16 mouse cellular contexts compared by ENCODE assay signal in the genomic region with DNA sequence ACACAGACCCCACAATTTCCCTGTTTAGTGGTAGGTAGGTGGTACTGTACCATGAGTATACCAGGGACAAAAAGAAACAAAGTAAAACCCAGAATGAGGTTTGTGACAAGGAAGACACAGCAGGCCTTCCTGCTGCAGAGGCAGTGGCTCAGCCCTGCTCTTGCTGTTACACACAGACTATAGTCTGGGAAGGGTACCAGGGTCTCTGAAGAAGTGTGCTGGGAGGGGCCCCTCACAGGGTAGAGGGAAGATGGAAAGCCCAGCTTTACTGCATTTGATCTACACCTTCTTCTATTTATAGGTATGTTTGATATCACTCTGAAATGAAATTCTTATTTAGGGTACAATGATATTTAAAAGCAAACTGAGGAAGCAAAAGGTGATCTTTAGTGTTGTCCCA. TPM values are rescaled to one million over a fixed set of nuclear protein-coding genes. Genes with fewer than 3 reads are reported as not detected.
DNase-seq lines count a peak whose midpoint lies in the region; ATAC-seq lines count a peak whose summit lies in the region.
"Had no signal": no experiment of that assay in that cellular context is flagged by ENCODE, and none has a peak within 500 bp of the region (broad histone marks: within the 10 kb centered on the region; RNA-seq: fewer than 3 reads in every experiment).

No protein-coding gene starts in this region.

- H3K36me3 ChIP-seq in kidney, embryonic 14.5 days (ENCODE audit: control insufficient read depth, insufficient read depth, low read length) = no peaks in the 10 kb centered on the region
- H3K36me3 ChIP-seq: embryonic facial prominence, embryonic 13.5 days; heart, embryonic 15.5 days; hindbrain, embryonic 13.5 days; intestine, embryonic 15.5 days; liver, embryonic 15.5 days; midbrain, embryonic 13.5 days had no signal

- no peak overlapping the region for H3K4me2 ChIP-seq in kidney, embryonic 14.5 days (replicated peaks; ENCODE audit: low read depth, low read length)
- H3K4me2 ChIP-seq: embryonic facial prominence, embryonic 13.5 days; heart, embryonic 15.5 days; hindbrain, embryonic 13.5 days; intestine, embryonic 15.5 days; liver, embryonic 15.5 days; midbrain, embryonic 13.5 days had no signal

- no peak overlapping the region for H3K4me3 ChIP-seq in kidney, embryonic 14.5 days (ENCODE audit: low read length)
- H3K4me3 ChIP-seq: embryonic facial prominence, embryonic 13.5 days; heart, embryonic 15.5 days; hindbrain, embryonic 13.5 days; intestine, embryonic 15.5 days; liver, embryonic 15.5 days; midbrain, embryonic 13.5 days had no signal

- ATAC-seq in kidney, embryonic 14.5 days (ENCODE audit: low FRiP score, low TSS enrichment) = no peak
- ATAC-seq: forebrain, embryonic 16.5 days; intestine, embryonic 15.5 days; midbrain, embryonic 13.5 days had no signal

- no peaks in the 10 kb centered on the region for H3K4me1 ChIP-seq in kidney, embryonic 14.5 days (ENCODE audit: control insufficient read depth, insufficient read depth, low read length)
- H3K4me1 ChIP-seq: embryonic facial prominence, embryonic 13.5 days; heart, embryonic 15.5 days; hindbrain, embryonic 13.5 days; intestine, embryonic 15.5 days; liver, embryonic 15.5 days; midbrain, embryonic 13.5 days had no signal

- H3K27ac ChIP-seq in kidney, embryonic 14.5 days (ENCODE audit: low read depth, low read length) = no peak overlapping the region
- H3K27ac ChIP-seq: embryonic facial prominence, embryonic 13.5 days; heart, embryonic 15.5 days; hindbrain, embryonic 13.5 days; intestine, embryonic 15.5 days; liver, embryonic 15.5 days; midbrain, embryonic 13.5 days; stomach, postnatal 0 days had no signal

- H3K9me3 ChIP-seq in kidney, embryonic 14.5 days (ENCODE audit: control insufficient read depth, low read length) = no peaks in the 10 kb centered on the region
- H3K9me3 ChIP-seq: embryonic facial prominence, embryonic 13.5 days; heart, embryonic 15.5 days; hindbrain, embryonic 13.5 days; intestine, embryonic 15.5 days; liver, embryonic 15.5 days; midbrain, embryonic 13.5 days had no signal

- H3K9ac ChIP-seq in kidney, embryonic 14.5 days (ENCODE audit: low read depth, low read length) = no peak overlapping the region
- H3K9ac ChIP-seq: embryonic facial prominence, embryonic 13.5 days; heart, embryonic 15.5 days; hindbrain, embryonic 13.5 days; intestine, embryonic 15.5 days; liver, embryonic 15.5 days; midbrain, embryonic 13.5 days had no signal

- DNase-seq in cerebellum, adult 18-20 months = peak; percentile 14 to 23
- no peak for DNase-seq in cerebellum, adult 11 months
- DNase-seq in heart, adult 18-20 months = peak; percentile 29 to 30
- DNase-seq in heart, adult 9 months (ENCODE audit: low spot score in 2 of 2) = no peak
- DNase-seq in kidney, postnatal 4 days = peak; percentile 6 to 22
- DNase-seq in lung, postnatal 36 days = peak; percentile 50
- DNase-seq: thymus, postnatal 25 days had no signal

- H3K27me3 ChIP-seq in kidney, embryonic 14.5 days (ENCODE audit: control insufficient read depth, insufficient read depth, low read length) = no peaks in the 10 kb centered on the region
- H3K27me3 ChIP-seq: embryonic facial prominence, embryonic 13.5 days; heart, embryonic 15.5 days; hindbrain, embryonic 13.5 days; intestine, embryonic 15.5 days; liver, embryonic 15.5 days; midbrain, embryonic 13.5 days had no signal

RNA-seq across cellular contexts. Expression of a gene that starts 26.0 kb away (rescaled TPM):
- total RNA-seq in heart, adult 18-20 months (2021) = under 1 TPM in 1 of 2 experiments, not detected in 1; 0.57 TPM
- 0.11 and 0.26 TPM in 2 replicates for polyA plus RNA-seq in kidney, embryonic 14.5 days (2014; fragmentation: Nextera tagmentation; extraction: Ambion mirVana)

RNA-seq across cellular contexts. Expression of a gene that starts 54.6 kb away (rescaled TPM):
- total RNA-seq in heart, adult 18-20 months (2021) = 10 to 100 TPM in 1 of 2 experiments, 1 to 10 TPM in 1; 9.9 to 11.1 TPM
- polyA plus RNA-seq in kidney, embryonic 14.5 days (2014; fragmentation: Nextera tagmentation; extraction: Ambion mirVana) = 8.7 and 13.4 TPM in 2 replicates

Comparison
In these comparisons a context has a peak if more than half of its experiments do, and no peak if none do; other contexts are left out.
1. DNase-seq: peak in cerebellum, adult 18-20 months (2 of 2), heart, adult 18-20 months (2 of 2), kidney, postnatal 4 days (2 of 2) and lung, postnatal 36 days (single experiment); none in cerebellum, adult 11 months (single experiment) and heart, adult 9 months (0 of 2).